Mouse (Mus musculus) MEL-GATA-1-ER (cell line): Measurements from ENCODE around the gene Bend4.
A peak's percentile ranks its signal among the peaks of the same experiment; 100 is the strongest.

Experiments
- DNase-seq: peaks from one replicate; pipeline ENCODE4 v3.0.0-alpha.2; 2012; ENCODE audit warnings: low read depth; ENCODE audit errors: extremely low read depth

The Bend4 gene

GRCm38 (mm10) chr5:67427443-67428360, at the start of gene Bend4:
Gene Bend4, minus strand, starts transcription at chr5:67428310.
- no peak for DNase-seq

DNA sequence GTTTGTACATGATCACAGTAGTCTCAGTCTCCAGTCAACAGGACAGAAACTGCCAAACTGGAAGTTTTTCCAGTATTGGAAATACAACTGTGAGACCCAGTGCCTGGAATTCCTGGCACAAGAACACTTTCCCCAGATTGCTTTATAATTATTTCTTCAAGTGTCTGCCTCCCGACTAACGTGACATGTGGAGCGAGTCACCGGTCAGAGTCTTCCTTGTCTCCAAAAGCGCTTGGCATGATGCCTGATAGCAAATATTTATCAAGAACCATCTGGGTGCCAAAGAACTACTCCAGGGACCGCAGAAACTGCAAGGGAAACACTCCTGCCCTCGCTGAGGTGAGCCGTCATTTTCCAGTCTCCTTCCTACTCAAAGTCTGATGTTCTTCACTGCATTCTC, 45.6 kb upstream of the Bend4 start:
- DNase-seq = no peak

DNA sequence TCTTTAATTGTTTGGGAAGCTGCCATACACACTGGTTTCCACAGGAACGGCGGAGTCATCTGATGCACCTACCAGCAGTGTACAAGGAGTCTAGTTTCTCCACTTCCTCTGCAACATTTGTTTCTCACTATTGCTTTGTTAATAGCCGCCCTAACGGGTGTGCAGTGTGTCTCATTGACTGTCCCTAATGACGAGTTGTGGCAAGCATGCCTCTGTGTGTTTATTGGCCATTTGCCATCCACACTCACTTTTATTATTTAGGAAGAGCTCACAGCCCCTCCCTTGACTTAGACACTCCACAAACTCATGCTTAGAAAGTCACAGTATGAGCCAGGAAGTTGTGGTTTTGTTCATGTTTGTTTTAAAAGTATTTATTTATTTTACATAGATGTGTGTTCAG, 45.0 kb upstream of the Bend4 start:
- no peak for DNase-seq

DNA sequence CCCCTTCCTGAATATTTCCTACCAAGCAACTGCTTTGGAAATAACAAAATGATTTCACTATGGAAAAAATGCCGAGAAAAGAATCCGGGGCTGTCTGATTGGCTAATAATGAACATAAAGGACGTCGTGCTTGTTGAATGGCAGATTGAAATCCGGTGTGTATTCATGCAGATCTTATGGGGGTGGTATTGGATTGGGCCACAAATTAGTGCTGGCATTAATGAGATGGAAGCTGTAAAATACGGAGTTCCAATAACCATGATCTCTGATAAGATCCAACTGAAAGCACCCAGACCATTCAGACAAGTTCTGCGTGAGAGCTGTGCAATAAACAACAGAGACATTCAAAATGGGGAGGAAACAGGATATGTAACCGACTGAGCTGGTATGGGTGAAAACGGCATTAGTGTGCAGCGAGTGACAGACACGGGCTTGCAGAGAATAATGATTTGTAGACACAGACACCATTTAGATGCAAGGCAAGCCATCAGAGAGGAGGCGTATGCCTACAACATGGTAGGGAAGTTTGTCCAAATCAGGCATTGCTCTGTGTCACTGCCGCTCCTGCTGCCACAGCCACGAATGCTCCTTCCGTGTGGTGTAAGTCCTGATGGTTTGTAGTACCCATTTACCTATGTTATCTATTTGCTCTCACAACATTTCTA, 38.9 kb upstream of the Bend4 start:
- DNase-seq = no peak

DNA sequence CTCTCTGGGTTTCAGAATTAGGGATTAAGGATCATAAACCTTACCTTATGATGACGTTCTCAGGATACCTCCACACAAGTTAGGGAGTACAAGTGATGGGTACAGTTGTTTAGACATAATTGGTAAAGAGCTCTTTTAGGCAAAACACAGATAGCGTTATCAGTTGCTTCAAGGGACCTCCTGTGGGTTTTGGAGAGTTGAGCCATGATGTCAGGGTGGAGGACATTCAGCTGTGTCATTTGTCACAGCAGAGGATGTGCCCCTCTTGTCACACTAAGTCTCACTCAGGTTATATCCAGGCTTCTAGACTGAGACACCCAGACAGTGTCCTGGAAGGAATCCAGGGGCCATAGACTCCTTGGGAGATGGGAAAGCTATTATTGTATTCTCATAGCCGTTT, 36.8 kb upstream of the Bend4 start:
- DNase-seq = no peak

DNA sequence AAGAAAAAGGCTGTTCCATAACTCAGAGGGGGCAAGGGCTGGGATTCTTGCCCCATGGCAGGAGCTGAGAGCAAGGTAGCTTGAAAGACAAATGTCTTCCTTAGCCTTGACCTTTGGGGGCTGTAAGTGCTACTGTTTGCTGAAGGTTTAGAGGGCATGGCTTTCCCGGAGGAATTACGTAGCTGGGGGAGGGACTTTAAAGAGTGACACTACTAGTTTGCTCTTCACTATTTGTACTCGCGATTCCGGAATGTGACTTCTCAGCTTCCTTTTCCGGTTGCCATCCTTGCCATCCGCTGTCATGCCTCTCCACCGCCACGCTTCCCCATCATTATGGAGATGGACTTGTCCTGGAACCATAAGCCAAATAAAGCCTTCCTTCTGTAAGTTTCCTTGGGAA, 35.5 kb upstream of the Bend4 start:
- no peak for DNase-seq

GRCm38 (mm10) chr5:67462331-67462730, 34.2 kb upstream of the Bend4 start:
- DNase-seq = no peak

GRCm38 (mm10) chr5:67456841-67457240, 28.7 kb upstream of the Bend4 start:
- DNase-seq = no peak

DNA sequence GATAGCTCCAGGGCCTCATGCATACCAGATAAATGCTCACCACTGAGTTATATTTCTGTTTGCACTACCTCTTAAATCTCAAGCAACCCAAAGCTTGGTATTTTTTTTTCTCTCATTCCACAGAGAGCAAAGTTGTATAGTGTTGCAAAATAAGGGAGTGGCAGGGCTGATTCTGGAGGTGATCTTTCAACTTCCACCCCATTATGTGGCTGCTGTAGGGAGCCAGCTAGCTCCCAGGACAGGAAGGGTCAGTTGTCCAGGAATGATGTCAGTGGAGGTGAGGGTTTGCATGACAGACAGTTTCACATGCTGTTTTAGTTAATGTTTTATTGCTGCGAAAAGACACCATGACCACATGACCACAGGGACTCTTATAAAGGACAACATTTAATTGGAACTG, 26.2 kb upstream of the Bend4 start:
- no peak for DNase-seq

DNA sequence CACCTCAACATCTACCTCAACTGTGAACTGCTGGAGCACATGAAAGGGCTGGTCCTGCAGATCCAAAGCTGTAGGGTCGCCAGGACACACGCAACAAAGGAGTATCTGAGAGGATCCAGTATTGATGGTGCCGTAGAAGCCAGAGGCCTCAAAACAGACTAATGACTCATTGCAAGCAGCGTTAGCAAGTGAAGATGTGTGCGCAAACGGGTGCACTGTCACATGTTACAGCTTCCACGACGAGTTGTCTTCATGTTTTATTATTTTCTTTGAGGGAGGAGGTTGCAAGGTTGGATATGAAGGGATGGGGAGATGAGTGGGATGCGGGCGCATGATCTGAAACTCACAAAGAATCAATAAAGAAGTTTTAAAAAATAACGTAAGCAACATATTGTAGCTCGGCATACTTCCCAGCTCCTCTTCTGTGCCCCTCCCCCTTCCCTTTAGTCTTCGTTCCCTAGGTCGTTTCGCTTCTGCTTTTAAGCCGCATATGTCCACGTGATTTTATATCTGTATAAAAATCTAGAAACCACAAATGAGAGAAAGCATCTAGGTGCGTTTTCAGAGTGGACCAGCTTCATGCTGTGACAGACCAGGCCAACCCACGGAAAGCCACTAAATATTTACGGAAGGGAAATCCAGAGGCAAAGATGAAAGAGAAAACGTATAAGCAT, 22.0 kb upstream of the Bend4 start:
- DNase-seq = no peak

- no peak for DNase-seq
Observed at GRCm38 (mm10) chr5:67446526-67446925, 18.4 kb upstream of the Bend4 start.

GRCm38 (mm10) chr5:67444217-67445050, 16.3 kb upstream of the Bend4 start:
- no peak for DNase-seq

DNA sequence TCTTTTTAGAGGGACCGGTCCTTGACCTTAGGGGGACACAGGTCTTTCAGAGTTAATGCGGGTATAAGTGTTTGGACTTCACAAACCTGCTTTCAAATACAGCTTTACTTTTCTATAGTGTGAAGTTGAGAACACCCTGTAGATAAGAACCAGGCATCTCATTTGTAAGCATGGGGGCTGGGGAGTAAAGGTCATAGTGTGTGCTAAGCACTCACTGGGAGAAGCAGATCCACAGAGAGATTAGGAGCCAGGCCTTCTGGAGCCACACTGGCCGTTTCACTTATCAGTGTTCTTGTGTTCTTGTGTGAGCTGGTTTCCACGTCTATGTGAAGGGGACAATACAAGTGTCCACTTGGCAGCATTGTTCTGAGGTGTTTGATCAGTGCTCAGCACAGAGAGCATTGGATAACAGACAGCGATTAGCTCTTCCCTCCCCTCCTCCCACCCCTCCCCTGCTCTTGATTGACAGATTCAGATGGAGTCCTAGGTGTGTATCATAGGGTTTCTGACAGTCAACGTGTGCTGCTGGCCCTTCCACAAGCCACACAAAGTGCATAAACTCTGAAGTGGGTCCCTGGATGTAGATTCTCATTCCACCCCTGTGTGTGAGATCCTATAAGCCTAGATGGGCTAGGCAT, 14.8 kb upstream of the Bend4 start:
- no peak for DNase-seq

GRCm38 (mm10) chr5:67440563-67440962, 12.5 kb upstream of the Bend4 start:
- DNase-seq = no peak

GRCm38 (mm10) chr5:67437403-67437802, 9.3 kb upstream of the Bend4 start:
- DNase-seq = peak; percentile 7

GRCm38 (mm10) chr5:67426478-67427442, 1.4 kb downstream of the Bend4 start:
- no peak for DNase-seq

DNA sequence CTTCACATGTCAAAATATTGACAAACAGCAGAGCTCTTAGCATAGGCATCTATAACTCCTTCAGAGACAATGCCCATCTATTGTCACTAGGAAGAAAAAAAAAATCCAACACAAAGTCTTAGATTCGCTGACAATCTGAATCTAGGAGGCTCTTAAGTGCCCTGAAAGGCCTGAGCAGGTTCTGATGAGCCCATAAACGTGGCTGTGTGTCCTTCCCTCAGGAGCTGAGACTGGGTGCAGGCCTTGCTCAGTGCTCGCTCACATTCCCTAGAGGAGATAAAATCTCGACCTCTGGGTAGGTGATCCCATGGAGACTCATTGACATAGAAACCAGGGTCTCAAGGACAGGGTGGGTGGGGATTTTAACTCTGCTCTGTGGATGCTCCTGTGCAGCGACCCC, 2.1 kb downstream of the Bend4 start:
- DNase-seq = no peak

GRCm38 (mm10) chr5:67424636-67425035, 3.5 kb downstream of the Bend4 start:
- DNase-seq = no peak

DNA sequence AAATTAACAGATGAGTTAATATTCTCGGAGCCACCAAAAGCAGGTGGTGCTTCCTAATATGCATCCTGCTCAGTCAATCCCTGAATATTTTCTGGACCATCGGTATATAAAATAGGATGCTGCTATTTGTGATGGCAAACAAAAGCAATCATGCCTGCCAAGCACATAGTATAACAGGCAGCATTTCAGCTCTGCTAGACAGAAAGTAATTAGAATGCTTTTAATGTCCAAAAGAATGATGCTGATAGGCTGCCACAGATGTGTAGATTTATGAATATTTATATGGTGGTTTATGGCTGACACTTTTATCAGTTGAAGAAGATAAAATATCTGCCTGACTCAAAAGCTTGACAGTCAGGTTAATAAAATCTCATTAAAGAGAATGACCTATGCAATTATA, 4.1 kb downstream of the Bend4 start:
- no peak for DNase-seq

DNA sequence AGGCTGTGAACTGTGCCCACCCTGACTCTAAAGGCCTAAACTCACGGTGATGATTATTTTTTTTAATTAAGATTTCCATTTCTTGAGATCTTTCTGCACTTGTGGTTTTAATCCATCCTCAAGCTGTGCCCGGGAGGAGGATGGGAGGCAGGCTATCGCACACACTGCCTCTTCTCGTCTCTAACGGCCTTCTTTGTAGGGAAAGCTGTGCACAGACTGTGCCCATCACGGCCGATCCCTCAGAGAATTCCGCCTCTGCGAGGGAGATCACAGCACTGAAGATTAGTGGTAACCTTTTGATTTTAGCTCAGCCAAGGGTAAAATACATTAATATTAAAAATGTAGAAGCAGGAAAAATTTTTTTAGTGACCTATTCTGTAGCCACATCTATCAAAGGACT, 4.8 kb downstream of the Bend4 start:
- DNase-seq = no peak
